In genomic region chr16:97516341-97516740, GRCm38 (mm10) we compare ENCODE assay signal across 24 mouse cellular contexts. TPM values are rescaled to one million over a fixed set of nuclear protein-coding genes. Genes with fewer than 3 reads are reported as not detected.
DNase-seq lines count a peak whose midpoint lies in the region; ATAC-seq and TF ChIP-seq lines count a peak whose summit lies in the region.
"Had no signal": no experiment of that assay in that cellular context is flagged by ENCODE, and none has a peak within 500 bp of the region (broad histone marks: within the 10 kb centered on the region; RNA-seq: fewer than 3 reads in every experiment).

No protein-coding gene starts in this region.

- no peaks in the 10 kb centered on the region for H3K4me1 ChIP-seq in kidney, postnatal 0 days (replicated peaks; ENCODE audit: insufficient read depth, low read length)
- H3K4me1 ChIP-seq in E14TG2a.4 (replicated peaks; ENCODE audit: low read depth, low read length) (peaks cover 7% of the 10 kb centered on the region; the same call in 1 of the 2 replicates), MEL (ENCODE audit: control insufficient read depth in 1 of 2, insufficient read depth in 2 of 2, low read length in 2 of 2) (peaks cover 0 to 25% of the 10 kb centered on the region in 2 experiments; a peak in 2 of 4 replicates)
- 0 out of 2 replicates have a peak, but pooled peaks cover 3% of the 10 kb centered on the region for H3K4me1 ChIP-seq in stomach, postnatal 0 days (replicated peaks; ENCODE audit: control insufficient read depth, insufficient read depth)
- H3K4me1 ChIP-seq: embryonic facial prominence, embryonic 15.5 days; forebrain, embryonic 10.5 days; hindbrain, embryonic 13.5 days had no signal

- no peak for DNase-seq in kidney, postnatal 0 days (ENCODE audit: low spot score)
- no peak for DNase-seq in kidney, adult 8-10 months
- DNase-seq in MEL (ENCODE audit: low read depth, low spot score): no peak
- no peak for DNase-seq in stomach, postnatal 0 days (ENCODE audit: low spot score)
- no peak for DNase-seq in yolk sac, embryonic 10.5 days (ENCODE audit: low spot score)
- DNase-seq in urinary bladder, postnatal 14 days (ENCODE audit: low spot score): no peak
- DNase-seq: adrenal gland, adult 2 months; adrenal gland, postnatal 36 days; cerebellum, adult 2 months; cerebellum, postnatal 10 days; gastrocnemius, adult 2 months; gastrocnemius, postnatal 25 days; heart, postnatal 14 days had no signal

- whole genome bisulfite sequencing in kidney, postnatal 0 days: 74% methylated on average over 3 of the region's 3 CpGs
- 67% methylated on average over 3 of the region's 3 CpGs for WGBS in stomach, postnatal 0 days

- H3K79me2 ChIP-seq in MEL (ENCODE audit: control insufficient read depth, insufficient read depth, low read length, poor library complexity): peaks cover 10% of the 10 kb centered on the region

- no peak overlapping the region for H3K27ac ChIP-seq in kidney, postnatal 0 days
- H3K27ac ChIP-seq in MEL (ENCODE audit: control insufficient read depth, low read depth, low read length): no peak overlapping the region
- no peak overlapping the region for H3K27ac ChIP-seq in stomach, postnatal 0 days (replicated peaks)
- H3K27ac ChIP-seq: embryonic facial prominence, embryonic 15.5 days; forebrain, embryonic 10.5 days; gastrocnemius, adult 2 months; hindbrain, embryonic 13.5 days; hindbrain, postnatal 0 days had no signal

- no peak overlapping the region for H3K4me3 ChIP-seq in kidney, postnatal 0 days (replicated peaks; ENCODE audit: low read depth, low read length)
- H3K4me3 ChIP-seq in E14TG2a.4 (replicated peaks; ENCODE audit: low read length): no peak overlapping the region
- H3K4me3 ChIP-seq in MEL (ENCODE audit: control insufficient read depth in 1 of 2, insufficient read depth in 1 of 2, low read depth in 2 of 2, low read length in 2 of 2): no peak overlapping the region
- no peak overlapping the region for H3K4me3 ChIP-seq in stomach, postnatal 0 days (ENCODE audit: low read depth, low read length)
- H3K4me3 ChIP-seq: embryonic facial prominence, embryonic 15.5 days; erythroblast, embryonic 14.5 days; forebrain, embryonic 10.5 days; gastrocnemius, adult 2 months; hindbrain, embryonic 13.5 days had no signal

- no peaks in the 10 kb centered on the region for H3K36me3 ChIP-seq in kidney, postnatal 0 days (ENCODE audit: insufficient read depth, low read length)
- no peaks in the 10 kb centered on the region for H3K36me3 ChIP-seq in E14TG2a.4 (ENCODE audit: insufficient read depth, low read length)
- H3K36me3 ChIP-seq in MEL (ENCODE audit: control insufficient read depth in 1 of 2, insufficient read depth in 2 of 2, low read length in 2 of 2): peaks cover 0 to 17% of the 10 kb centered on the region in 2 experiments; a peak in 2 of 4 replicates
- no peaks in the 10 kb centered on the region for H3K36me3 ChIP-seq in stomach, postnatal 0 days (ENCODE audit: control insufficient read depth, insufficient read depth, low read length)
- H3K36me3 ChIP-seq: embryonic facial prominence, embryonic 15.5 days; forebrain, embryonic 10.5 days; hindbrain, embryonic 13.5 days had no signal

- H3K9ac ChIP-seq in kidney, postnatal 0 days (ENCODE audit: low read depth, low read length): no peak overlapping the region
- no peak overlapping the region for H3K9ac ChIP-seq in MEL (ENCODE audit: control insufficient read depth, low read depth, low read length, poor library complexity, severe bottlenecking)
- H3K9ac ChIP-seq in stomach, postnatal 0 days (ENCODE audit: low read length): no peak overlapping the region
- H3K9ac ChIP-seq: embryonic facial prominence, embryonic 15.5 days; hindbrain, embryonic 13.5 days had no signal

- no peak for TF ChIP-seq EP300 in MEL (IDR thresholded peaks at IDR 0.05; ENCODE audit: low read depth in 1 of 2, low read length in 2 of 2)
- TF ChIP-seq EP300 in stomach, postnatal 0 days (optimal IDR thresholded peaks at IDR 0.05): no peak

- H3K4me2 ChIP-seq in kidney, postnatal 0 days (ENCODE audit: low read length): no peak overlapping the region
- H3K4me2 ChIP-seq in stomach, postnatal 0 days (replicated peaks; ENCODE audit: low read depth): no peak overlapping the region
- H3K4me2 ChIP-seq: embryonic facial prominence, embryonic 15.5 days; hindbrain, embryonic 13.5 days had no signal

- no peaks in the 10 kb centered on the region for H3K9me3 ChIP-seq in kidney, postnatal 0 days (replicated peaks; ENCODE audit: low read length)
- no peaks in the 10 kb centered on the region for H3K9me3 ChIP-seq in E14TG2a.4 (ENCODE audit: low read length)
- H3K9me3 ChIP-seq in MEL (replicated peaks; ENCODE audit: insufficient read depth, low read length): no peaks in the 10 kb centered on the region
- H3K9me3 ChIP-seq in stomach, postnatal 0 days (ENCODE audit: control insufficient read depth, low read length): no peaks in the 10 kb centered on the region
- H3K9me3 ChIP-seq: embryonic facial prominence, embryonic 15.5 days; forebrain, embryonic 10.5 days; hindbrain, embryonic 13.5 days had no signal

- TF ChIP-seq POLR2A in MEL (IDR thresholded peaks at IDR 0.05; ENCODE audit: control insufficient read depth in 1 of 2, insufficient read depth in 1 of 2, low read depth in 1 of 2, low read length in 2 of 2, poor library complexity in 1 of 2): no peak

- ATAC-seq in kidney, postnatal 0 days (replicated peaks; ENCODE audit: low FRiP score, low read depth): no peak
- no peak for ATAC-seq in stomach, postnatal 0 days (ENCODE audit: low FRiP score, low TSS enrichment)
- ATAC-seq: forebrain, embryonic 14.5 days; hindbrain, postnatal 0 days had no signal

- TF ChIP-seq RAD21 in MEL (IDR thresholded peaks at IDR 0.05; ENCODE audit: low read depth, low read length): peak; percentile 49

- H3K27me3 ChIP-seq in kidney, postnatal 0 days (ENCODE audit: insufficient read depth, low read length): no peaks in the 10 kb centered on the region
- H3K27me3 ChIP-seq in E14TG2a.4 (ENCODE audit: insufficient read depth, low read length) (peaks cover 13% of the 10 kb centered on the region), MEL (ENCODE audit: control insufficient read depth in 1 of 2, insufficient read depth in 2 of 2, low read length in 2 of 2) (no peaks in the 10 kb centered on the region)
- H3K27me3 ChIP-seq in stomach, postnatal 0 days (ENCODE audit: control insufficient read depth, insufficient read depth, low read length): no peaks in the 10 kb centered on the region
- H3K27me3 ChIP-seq: embryonic facial prominence, embryonic 15.5 days; hindbrain, embryonic 13.5 days had no signal

- TF ChIP-seq CTCF in kidney, postnatal 0 days (IDR thresholded peaks at IDR 0.05; ENCODE audit: low read depth): peak; percentile 33; the same call in 1 of the 2 replicates
- TF ChIP-seq CTCF in E14TG2a.4 (conservative IDR thresholded peaks at IDR 0.05; ENCODE audit: low read length) (0 out of 2 replicates have a peak, but pooled peaks have one; percentile 11), MEL (IDR thresholded peaks at IDR 0.05 in 2 of 3, conservative IDR thresholded peaks at IDR 0.05 in 1 of 3; ENCODE audit: control insufficient read depth in 1 of 3, insufficient read depth in 1 of 3, low read depth in 2 of 3, low read length in 3 of 3, poor library complexity in 1 of 3, severe bottlenecking in 1 of 3) (peak in 2 of 3 experiments; percentile 16 to 60; a peak in 2 of 6 replicates)
- peak; percentile 40 for TF ChIP-seq CTCF in stomach, postnatal 0 days (IDR thresholded peaks at IDR 0.05; ENCODE audit: low read depth)

TF ChIP-seq in MEL, 35 proteins besides CTCF, POLR2A, EP300 and RAD21:
- no peak for TF ChIP-seq CHD2 (IDR thresholded peaks at IDR 0.05; ENCODE audit: low read length)
- TF ChIP-seq ETS1 (IDR thresholded peaks at IDR 0.05; ENCODE audit: low read depth, low read length): no peak
- peak; percentile 82; the same call in 1 of the 2 replicates for TF ChIP-seq MYC (IDR thresholded peaks at IDR 0.05; ENCODE audit: low read depth, low read length)
- TF ChIP-seq POLR2AphosphoS2 (IDR thresholded peaks at IDR 0.05; ENCODE audit: low read length): no peak
- peak; percentile 50 for TF ChIP-seq SMC3 (IDR thresholded peaks at IDR 0.05; ENCODE audit: low read depth, low read length)
- no peak for TF ChIP-seq HCFC1 (IDR thresholded peaks at IDR 0.05; ENCODE audit: low read depth, low read length)
- peak; percentile 37 for TF ChIP-seq ZC3H11A (IDR thresholded peaks at IDR 0.05; ENCODE audit: low read depth, low read length)
- no peak for TF ChIP-seq MAFK (IDR thresholded peaks at IDR 0.05; ENCODE audit: borderline replicate concordance, low read depth, low read length)
- TF ChIP-seq MEF2A (IDR thresholded peaks at IDR 0.05; ENCODE audit: extremely low read depth, insufficient replicate concordance, low read depth, low read length, poor library complexity, severe bottlenecking): no peak
- TF ChIP-seq TCF12 (IDR thresholded peaks at IDR 0.05; ENCODE audit: low read depth, low read length): no peak
- no peak for TF ChIP-seq CHD1 (IDR thresholded peaks at IDR 0.05; ENCODE audit: low read depth, low read length)
- no peak for TF ChIP-seq KAT2A (conservative IDR thresholded peaks at IDR 0.05; ENCODE audit: low read depth, low read length)
- no peak for TF ChIP-seq TAL1 (IDR thresholded peaks at IDR 0.05; ENCODE audit: low read length)
- TF ChIP-seq RCOR1 (IDR thresholded peaks at IDR 0.05; ENCODE audit: low read depth, low read length): no peak
- no peak for TF ChIP-seq ELF1 (IDR thresholded peaks at IDR 0.05; ENCODE audit: low read depth, low read length)
- no peak for TF ChIP-seq UBTF (IDR thresholded peaks at IDR 0.05; ENCODE audit: borderline replicate concordance, insufficient read depth, low read depth, low read length)
- no peak for TF ChIP-seq USF2 (IDR thresholded peaks at IDR 0.05; ENCODE audit: borderline replicate concordance in 1 of 2, insufficient read depth in 1 of 2, low read depth in 1 of 2, low read length in 2 of 2)
- TF ChIP-seq TBP (IDR thresholded peaks at IDR 0.05; ENCODE audit: low read depth, low read length): no peak
- no peak for TF ChIP-seq NELFE (IDR thresholded peaks at IDR 0.05; ENCODE audit: low read depth, low read length)

RNA-seq across cellular contexts. Expression of gene Fam3b, which starts 1.7 kb away (rescaled TPM):
- polyA plus RNA-seq in kidney, postnatal 0 days (2015; fragmentation: Nextera tagmentation; extraction: Ambion mirVana): not detected in 2 replicates
- 19.2 and 20.6 TPM in 2 replicates for total RNA-seq in MEL (2012; rRNA removed)
- 10 to 100 TPM in 1 of 2 experiments, not detected in 1; 21.2 TPM for polyA plus RNA-seq in MEL (2012; ENCODE audit: insufficient read depth in 1 of 2, insufficient read length in 2 of 2, low read depth in 1 of 2, low replicate concordance in 2 of 2, missing spikeins in 1 of 2)
- polyA plus RNA-seq in stomach, postnatal 0 days (2015; fragmentation: Nextera tagmentation; extraction: Ambion mirVana): 50.6 and 55.3 TPM in 2 replicates
- total RNA-seq: adrenal gland, adult 2 months; adrenal gland, postnatal 36 days; gastrocnemius, adult 2 months; gastrocnemius, postnatal 25 days; granulocyte monocyte progenitor cell, adult 5-6 weeks; heart, postnatal 14 days; hematopoietic stem cell, adult 5-6 weeks; hindbrain, postnatal 0 days had no signal
- polyA plus RNA-seq: adrenal gland, adult 2 months; cerebellum, adult 2 months; embryonic facial prominence, embryonic 11.5 days; forebrain, embryonic 10.5 days; forebrain, embryonic 14.5 days; heart, embryonic 14.5 days; hindbrain, embryonic 13.5 days; hindbrain, postnatal 0 days had no signal

RNA-seq across cellular contexts. Expression of gene Mx1, which starts 53.6 kb away (rescaled TPM):
- 0.11 and 0.15 TPM in 2 replicates for polyA plus RNA-seq in kidney, postnatal 0 days (2015; fragmentation: Nextera tagmentation; extraction: Ambion mirVana)
- total RNA-seq in MEL (2012; rRNA removed): 0.13 and 0.27 TPM in 2 replicates
- polyA plus RNA-seq in MEL (2012; ENCODE audit: insufficient read depth in 1 of 2, insufficient read length in 2 of 2, low read depth in 1 of 2, low replicate concordance in 2 of 2, missing spikeins in 1 of 2): under 1 TPM in 1 of 2 experiments, not detected in 1; 0.42 TPM
- 0.42 and 0.69 TPM in 2 replicates for polyA plus RNA-seq in stomach, postnatal 0 days (2015; fragmentation: Nextera tagmentation; extraction: Ambion mirVana)
- polyA plus RNA-seq: embryonic facial prominence, embryonic 11.5 days; erythroblast, embryonic 14.5 days; forebrain, embryonic 14.5 days; hindbrain, embryonic 13.5 days had no signal
